Mouse (Mus musculus): Measurements from ENCODE around the gene Dnaaf2.

GRCm38 (mm10) chr12:69158366-69158764, 39.9 kb downstream of the Dnaaf2 start:
- TF ChIP-seq POLR2A (IDR thresholded peaks at IDR 0.05; ENCODE audit: borderline replicate concordance, extremely low read depth, low read depth, low read length) (no peak), CTCF (IDR thresholded peaks at IDR 0.05; ENCODE audit: insufficient read depth, low read length) (no peak)

Data from lung, adult 2 months (tissue).